Mouse (Mus musculus): ENCODE measurements around the gene Mecr. TPM values are rescaled to one million over a fixed set of nuclear protein-coding genes. Genes with fewer than 3 reads are reported as not detected.

The Mecr gene
- total and polyA plus RNA-seq, 2 experiments = 34.8 to 39.4 TPM

- no peak for DNase-seq (ENCODE audit: extremely low read depth, low read depth, low spot score)
- TF ChIP-seq POLR2A (IDR thresholded peaks at IDR 0.05; ENCODE audit: extremely low read depth, insufficient read depth, low read length) (no peak), CTCF (IDR thresholded peaks at IDR 0.05; ENCODE audit: low read depth, low read length) (no peak)
- no peaks in the 10 kb centered on the region for H3K36me3 ChIP-seq (ENCODE audit: control insufficient read depth, insufficient read depth, low read length)
- no peak overlapping the region for H3K4me3 ChIP-seq (ENCODE audit: insufficient read depth, low read depth, low read length)
- peaks cover 1% of the 10 kb centered on the region; the same call in 1 of the 2 replicates for H3K4me1 ChIP-seq (ENCODE audit: control insufficient read depth, insufficient read depth, low read length)
- 77% methylated on average over 5 of the region's 5 CpGs for WGBS
- no peak overlapping the region for H3K27ac ChIP-seq (replicated peaks; ENCODE audit: insufficient read depth, low read depth, low read length)
- H3K79me2 ChIP-seq (ENCODE audit: control insufficient read depth, insufficient read depth, low read length) = no peaks in the 10 kb centered on the region
- no peak overlapping the region for H3K9ac ChIP-seq (ENCODE audit: low read depth, low read length)
- peaks cover 3% of the 10 kb centered on the region; the same call in 1 of the 2 replicates for H3K27me3 ChIP-seq (ENCODE audit: control insufficient read depth, insufficient read depth, low read length)
These were observed 11.7 kb upstream of the Mecr start for GRCm38 (mm10) chr4:131831546-131832045.

- no peak overlapping the region for H3K9ac ChIP-seq (ENCODE audit: low read depth, low read length)
- TF ChIP-seq POLR2A (IDR thresholded peaks at IDR 0.05; ENCODE audit: extremely low read depth, insufficient read depth, low read length) = no peak
- TF ChIP-seq CTCF (IDR thresholded peaks at IDR 0.05; ENCODE audit: low read depth, low read length) = no peak
- peaks cover 9% of the 10 kb centered on the region for H3K4me1 ChIP-seq (ENCODE audit: control insufficient read depth, insufficient read depth, low read length)
- no peak overlapping the region for H3K27ac ChIP-seq (replicated peaks; ENCODE audit: insufficient read depth, low read depth, low read length)
- no peaks in the 10 kb centered on the region for H3K36me3 ChIP-seq (ENCODE audit: control insufficient read depth, insufficient read depth, low read length)
- H3K27me3 ChIP-seq (ENCODE audit: control insufficient read depth, insufficient read depth, low read length) = peaks cover 13% of the 10 kb centered on the region; the same call in 1 of the 2 replicates
- WGBS = 60% methylated on average over 3 of the region's 3 CpGs
- H3K4me3 ChIP-seq (ENCODE audit: insufficient read depth, low read depth, low read length) = no peak overlapping the region
- no peaks in the 10 kb centered on the region for H3K79me2 ChIP-seq (ENCODE audit: control insufficient read depth, insufficient read depth, low read length)
- no peak for DNase-seq (ENCODE audit: extremely low read depth, low read depth, low spot score)
These were observed 10.4 kb upstream of the Mecr start for GRCm38 (mm10) chr4:131832759-131833407.

GRCm38 (mm10) chr4:131833971-131834609 lies 9.2 kb upstream of the Mecr start:
- Histone ChIP-seq H3K4me3 (ENCODE audit: insufficient read depth, low read depth, low read length) (no peak overlapping the region), H3K27ac (replicated peaks; ENCODE audit: insufficient read depth, low read depth, low read length) (no peak overlapping the region), H3K79me2 (ENCODE audit: control insufficient read depth, insufficient read depth, low read length) (no peaks in the 10 kb centered on the region), H3K27me3 (ENCODE audit: control insufficient read depth, insufficient read depth, low read length) (peaks cover 13% of the 10 kb centered on the region; the same call in 1 of the 2 replicates), H3K4me1 (ENCODE audit: control insufficient read depth, insufficient read depth, low read length) (peaks cover 11% of the 10 kb centered on the region), H3K9ac (ENCODE audit: low read depth, low read length) (no peak overlapping the region), H3K36me3 (ENCODE audit: control insufficient read depth, insufficient read depth, low read length) (no peaks in the 10 kb centered on the region)
- 37% methylated on average over 9 of the region's 9 CpGs for WGBS
- DNase-seq (ENCODE audit: extremely low read depth, low read depth, low spot score) = no peak
- TF ChIP-seq POLR2A (IDR thresholded peaks at IDR 0.05; ENCODE audit: extremely low read depth, insufficient read depth, low read length) (no peak), CTCF (IDR thresholded peaks at IDR 0.05; ENCODE audit: low read depth, low read length) (no peak)

- no peak for DNase-seq (ENCODE audit: extremely low read depth, low read depth, low spot score)
- peaks cover 11% of the 10 kb centered on the region for H3K4me1 ChIP-seq (ENCODE audit: control insufficient read depth, insufficient read depth, low read length)
- H3K4me3 ChIP-seq (ENCODE audit: insufficient read depth, low read depth, low read length) = peak overlapping the region; percentile 61; the same call in 1 of the 2 replicates
- TF ChIP-seq POLR2A (IDR thresholded peaks at IDR 0.05; ENCODE audit: extremely low read depth, insufficient read depth, low read length) = no peak
- TF ChIP-seq CTCF (IDR thresholded peaks at IDR 0.05; ENCODE audit: low read depth, low read length) = no peak
- no peaks in the 10 kb centered on the region for H3K36me3 ChIP-seq (ENCODE audit: control insufficient read depth, insufficient read depth, low read length)
- H3K79me2 ChIP-seq (ENCODE audit: control insufficient read depth, insufficient read depth, low read length) = no peaks in the 10 kb centered on the region
- peaks cover 13% of the 10 kb centered on the region; the same call in 1 of the 2 replicates for H3K27me3 ChIP-seq (ENCODE audit: control insufficient read depth, insufficient read depth, low read length)
- 4% methylated on average over 39 of the region's 39 CpGs for WGBS
- H3K27ac ChIP-seq (replicated peaks; ENCODE audit: insufficient read depth, low read depth, low read length) = no peak overlapping the region
- peak overlapping the region; percentile 30; the same call in 1 of the 2 replicates for H3K9ac ChIP-seq (ENCODE audit: low read depth, low read length)
These were observed 6.9 kb upstream of the Mecr start for GRCm38 (mm10) chr4:131836351-131836881.

GRCm38 (mm10) chr4:131836891-131837491 lies 6.3 kb upstream of the Mecr start:
- Histone ChIP-seq H3K36me3 (ENCODE audit: control insufficient read depth, insufficient read depth, low read length) (no peaks in the 10 kb centered on the region), H3K27ac (replicated peaks; ENCODE audit: insufficient read depth, low read depth, low read length) (no peak overlapping the region), H3K4me3 (ENCODE audit: insufficient read depth, low read depth, low read length) (peak overlapping the region; percentile 61), H3K27me3 (ENCODE audit: control insufficient read depth, insufficient read depth, low read length) (peaks cover 13% of the 10 kb centered on the region; the same call in 1 of the 2 replicates), H3K79me2 (ENCODE audit: control insufficient read depth, insufficient read depth, low read length) (no peaks in the 10 kb centered on the region), H3K9ac (ENCODE audit: low read depth, low read length) (peak overlapping the region; percentile 58), H3K4me1 (ENCODE audit: control insufficient read depth, insufficient read depth, low read length) (peaks cover 11% of the 10 kb centered on the region)
- no peak for TF ChIP-seq CTCF (IDR thresholded peaks at IDR 0.05; ENCODE audit: low read depth, low read length)
- no peak for TF ChIP-seq POLR2A (IDR thresholded peaks at IDR 0.05; ENCODE audit: extremely low read depth, insufficient read depth, low read length)
- 1% methylated on average over 76 of the region's 76 CpGs for WGBS
- no peak for DNase-seq (ENCODE audit: extremely low read depth, low read depth, low spot score)
